Mouse (Mus musculus): Measurements from ENCODE around the gene Notch2. TPM values are rescaled to one million over a fixed set of nuclear protein-coding genes. Genes with fewer than 3 reads are reported as not detected.
A peak's percentile ranks its signal among the peaks of the same experiment; 100 is the strongest.

Gene Notch2
- polyA plus RNA-seq, 1 experiment: 5.2 TPM

DNA sequence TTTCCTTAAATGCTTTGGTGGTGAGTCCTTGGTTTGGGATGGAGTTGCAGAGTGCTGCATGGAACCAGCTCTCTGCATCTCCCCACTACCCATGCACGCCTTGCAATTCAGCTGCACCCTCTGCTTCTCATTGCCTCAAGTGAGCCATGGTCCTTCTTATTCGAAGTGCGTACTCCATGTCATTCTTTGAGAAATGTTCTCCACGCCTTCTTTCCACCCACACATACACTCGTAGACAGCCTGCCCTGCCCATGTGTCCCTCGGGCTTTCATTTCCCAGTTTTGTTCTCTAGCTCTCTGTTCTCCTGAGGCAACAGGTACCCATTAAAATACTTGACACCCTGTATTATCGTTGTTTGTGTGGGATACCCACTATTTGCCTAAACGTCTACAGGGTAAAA, 76.8 kb downstream of the Notch2 start:
- no peak overlapping the region for H3K4me3 ChIP-seq (ENCODE audit: control insufficient read depth, low read depth, low read length)
- H3K27ac ChIP-seq (ENCODE audit: control insufficient read depth, insufficient read depth, low read depth, low read length): no peak overlapping the region; the same call in 1 of the 2 replicates
- H3K36me3 ChIP-seq (ENCODE audit: control insufficient read depth, insufficient read depth, low read length): no peaks in the 10 kb centered on the region
- TF ChIP-seq CTCF (IDR thresholded peaks at IDR 0.05; ENCODE audit: control insufficient read depth, insufficient read depth, insufficient replicate concordance, low read depth, low read length) (no peak), POLR2A (IDR thresholded peaks at IDR 0.05; ENCODE audit: control insufficient read depth, low read depth, low read length) (no peak)
- no peaks in the 10 kb centered on the region for H3K27me3 ChIP-seq (ENCODE audit: control insufficient read depth, insufficient read depth, low read length)
- H3K4me1 ChIP-seq (ENCODE audit: control insufficient read depth, insufficient read depth, low read length): peaks cover 5% of the 10 kb centered on the region

DNA sequence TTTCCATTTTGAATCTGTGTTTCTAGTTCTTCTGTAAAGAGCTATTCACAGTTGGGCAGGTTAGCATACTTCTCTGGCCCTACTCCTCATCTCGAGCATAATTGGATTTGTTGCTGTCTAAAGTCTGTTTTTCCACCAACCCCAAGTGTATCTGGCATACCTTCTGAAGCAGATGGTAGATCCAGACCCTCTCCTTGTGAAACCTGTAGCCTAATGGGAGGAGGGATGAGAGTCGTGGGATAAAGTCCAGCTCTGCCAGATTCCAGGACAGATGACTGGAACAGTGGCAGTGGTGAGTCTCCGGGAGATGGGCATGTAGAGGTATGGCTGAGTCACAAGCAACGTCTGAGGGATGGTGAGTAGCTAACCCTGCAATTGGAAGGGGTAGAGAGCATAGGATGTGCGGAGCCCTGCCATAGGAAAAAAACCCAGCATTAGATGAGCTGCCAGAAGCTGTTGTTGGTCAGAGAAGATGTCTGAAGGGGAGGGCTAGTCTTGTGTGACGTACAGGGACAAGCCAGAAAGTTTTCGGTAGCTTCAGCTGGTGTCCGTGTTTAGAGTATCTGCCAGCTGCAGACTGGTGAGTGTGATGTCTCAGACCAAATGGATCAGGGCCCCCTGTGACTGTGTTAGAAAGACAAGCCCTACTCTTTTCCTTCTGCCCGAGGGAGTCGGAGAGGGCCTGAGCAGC, 79.5 kb downstream of the Notch2 start:
- no peak overlapping the region for H3K27ac ChIP-seq (ENCODE audit: control insufficient read depth, insufficient read depth, low read depth, low read length)
- TF ChIP-seq CTCF (IDR thresholded peaks at IDR 0.05; ENCODE audit: control insufficient read depth, insufficient read depth, insufficient replicate concordance, low read depth, low read length) (no peak), POLR2A (IDR thresholded peaks at IDR 0.05; ENCODE audit: control insufficient read depth, low read depth, low read length) (no peak)
- H3K4me3 ChIP-seq (ENCODE audit: control insufficient read depth, low read depth, low read length): no peak overlapping the region
- H3K4me1 ChIP-seq (ENCODE audit: control insufficient read depth, insufficient read depth, low read length): peaks cover 5% of the 10 kb centered on the region
- H3K36me3 ChIP-seq (ENCODE audit: control insufficient read depth, insufficient read depth, low read length): no peaks in the 10 kb centered on the region
- H3K27me3 ChIP-seq (ENCODE audit: control insufficient read depth, insufficient read depth, low read length): no peaks in the 10 kb centered on the region

DNA sequence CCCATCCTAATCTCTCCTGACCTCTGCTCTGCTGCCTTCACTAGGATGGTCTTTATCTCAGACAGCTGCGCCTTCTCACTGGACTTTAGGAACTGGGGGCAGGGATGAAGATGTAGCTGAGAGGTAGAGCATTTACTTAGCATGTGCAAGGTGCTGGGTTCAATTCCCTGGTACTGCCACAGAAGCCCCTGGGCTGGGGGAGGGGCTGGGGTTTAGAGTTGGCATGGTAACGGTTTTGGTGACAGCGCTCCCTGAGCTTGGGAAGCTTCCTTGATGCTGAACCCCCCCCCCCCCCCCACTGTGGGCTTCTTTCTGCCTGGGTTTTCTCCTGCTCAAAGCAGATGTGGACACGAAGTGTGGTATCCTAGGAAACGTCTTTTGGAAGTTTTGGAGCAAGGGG, 80.6 kb downstream of the Notch2 start:
- no peak for TF ChIP-seq POLR2A (IDR thresholded peaks at IDR 0.05; ENCODE audit: control insufficient read depth, low read depth, low read length)
- no peak for TF ChIP-seq CTCF (IDR thresholded peaks at IDR 0.05; ENCODE audit: control insufficient read depth, insufficient read depth, insufficient replicate concordance, low read depth, low read length)
- H3K4me3 ChIP-seq (ENCODE audit: control insufficient read depth, low read depth, low read length): no peak overlapping the region
- peaks cover 5% of the 10 kb centered on the region for H3K4me1 ChIP-seq (ENCODE audit: control insufficient read depth, insufficient read depth, low read length)
- no peaks in the 10 kb centered on the region for H3K36me3 ChIP-seq (ENCODE audit: control insufficient read depth, insufficient read depth, low read length)
- no peaks in the 10 kb centered on the region for H3K27me3 ChIP-seq (ENCODE audit: control insufficient read depth, insufficient read depth, low read length)
- H3K27ac ChIP-seq (ENCODE audit: control insufficient read depth, insufficient read depth, low read depth, low read length): no peak overlapping the region

DNA sequence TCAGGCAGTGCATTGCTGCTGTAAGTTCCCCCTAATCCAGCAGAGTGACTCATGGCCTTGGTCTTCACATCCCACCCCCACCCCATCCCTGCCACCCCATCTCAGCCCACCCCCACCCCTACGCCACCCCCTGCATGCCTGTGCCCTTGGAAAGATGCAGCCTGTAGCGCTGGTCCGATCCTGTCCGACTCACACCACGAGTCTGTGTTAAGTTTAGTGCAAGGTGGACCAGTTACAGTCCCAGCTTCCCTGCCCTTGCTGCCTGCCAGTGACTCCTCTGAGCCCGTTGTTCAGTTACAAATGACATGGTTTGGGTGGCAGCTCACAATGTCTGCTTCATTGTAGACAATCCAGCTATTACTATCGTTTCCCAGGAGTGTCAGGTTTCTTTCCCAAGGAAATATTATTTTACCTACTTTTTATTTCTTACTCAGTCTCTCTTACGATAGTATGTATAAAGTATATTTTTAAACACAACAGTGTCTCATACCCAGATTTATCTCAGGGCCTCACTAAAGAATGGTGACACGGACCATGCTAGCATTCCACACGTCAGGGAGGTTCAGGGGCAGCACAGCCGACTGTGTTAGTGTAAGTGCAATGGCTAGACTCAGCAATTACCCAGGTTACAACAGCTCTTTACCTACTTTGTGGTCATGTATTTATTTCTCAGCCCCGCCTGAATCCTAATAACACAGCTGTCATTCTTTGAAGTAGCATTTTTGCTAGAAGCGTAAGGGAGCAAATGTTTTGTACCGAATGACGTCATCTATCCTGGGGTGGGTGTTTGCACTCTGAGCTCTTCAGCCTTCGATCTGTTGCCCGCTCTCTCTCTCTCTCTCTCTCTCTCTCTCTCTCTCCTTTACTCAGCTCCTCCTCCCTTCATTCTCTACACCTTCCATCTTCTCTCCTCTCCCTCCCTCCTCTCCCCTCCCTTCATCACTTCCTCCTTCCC, 81.6 kb downstream of the Notch2 start:
- Histone ChIP-seq H3K4me3 (ENCODE audit: control insufficient read depth, low read depth, low read length) (no peak overlapping the region), H3K36me3 (ENCODE audit: control insufficient read depth, insufficient read depth, low read length) (no peaks in the 10 kb centered on the region), H3K27me3 (ENCODE audit: control insufficient read depth, insufficient read depth, low read length) (no peaks in the 10 kb centered on the region), H3K4me1 (ENCODE audit: control insufficient read depth, insufficient read depth, low read length) (peaks cover 2% of the 10 kb centered on the region; the same call in 1 of the 2 replicates), H3K27ac (ENCODE audit: control insufficient read depth, insufficient read depth, low read depth, low read length) (no peak overlapping the region)
- TF ChIP-seq POLR2A (IDR thresholded peaks at IDR 0.05; ENCODE audit: control insufficient read depth, low read depth, low read length) (no peak), CTCF (IDR thresholded peaks at IDR 0.05; ENCODE audit: control insufficient read depth, insufficient read depth, insufficient replicate concordance, low read depth, low read length) (no peak)

DNA sequence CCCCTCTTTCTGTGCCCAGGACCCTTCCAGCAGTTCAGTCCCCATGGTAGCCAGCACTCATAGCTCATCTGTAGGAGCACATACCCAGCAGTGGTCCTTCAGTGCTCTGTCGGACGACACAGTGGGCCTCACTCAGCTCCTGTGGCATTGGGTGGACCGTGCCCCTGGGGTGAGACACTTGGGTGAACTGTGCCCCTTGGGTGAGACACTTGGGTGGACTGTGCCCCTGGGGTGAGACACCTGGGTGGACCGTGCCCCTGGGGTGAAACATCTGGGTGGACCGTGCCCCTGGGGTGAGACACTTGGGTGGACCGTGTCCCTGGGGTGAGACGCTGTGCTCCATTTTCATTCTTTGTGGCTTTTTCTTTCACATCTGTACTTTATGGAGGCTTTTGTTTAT, 83.7 kb downstream of the Notch2 start:
- no peak overlapping the region for H3K27ac ChIP-seq (ENCODE audit: control insufficient read depth, insufficient read depth, low read depth, low read length)
- no peaks in the 10 kb centered on the region for H3K27me3 ChIP-seq (ENCODE audit: control insufficient read depth, insufficient read depth, low read length)
- no peak overlapping the region for H3K4me3 ChIP-seq (ENCODE audit: control insufficient read depth, low read depth, low read length)
- TF ChIP-seq CTCF (IDR thresholded peaks at IDR 0.05; ENCODE audit: control insufficient read depth, insufficient read depth, insufficient replicate concordance, low read depth, low read length): no peak
- no peak for TF ChIP-seq POLR2A (IDR thresholded peaks at IDR 0.05; ENCODE audit: control insufficient read depth, low read depth, low read length)
- no peaks in the 10 kb centered on the region; the same call in 1 of the 2 replicates for H3K4me1 ChIP-seq (ENCODE audit: control insufficient read depth, insufficient read depth, low read length)
- no peaks in the 10 kb centered on the region for H3K36me3 ChIP-seq (ENCODE audit: control insufficient read depth, insufficient read depth, low read length)

DNA sequence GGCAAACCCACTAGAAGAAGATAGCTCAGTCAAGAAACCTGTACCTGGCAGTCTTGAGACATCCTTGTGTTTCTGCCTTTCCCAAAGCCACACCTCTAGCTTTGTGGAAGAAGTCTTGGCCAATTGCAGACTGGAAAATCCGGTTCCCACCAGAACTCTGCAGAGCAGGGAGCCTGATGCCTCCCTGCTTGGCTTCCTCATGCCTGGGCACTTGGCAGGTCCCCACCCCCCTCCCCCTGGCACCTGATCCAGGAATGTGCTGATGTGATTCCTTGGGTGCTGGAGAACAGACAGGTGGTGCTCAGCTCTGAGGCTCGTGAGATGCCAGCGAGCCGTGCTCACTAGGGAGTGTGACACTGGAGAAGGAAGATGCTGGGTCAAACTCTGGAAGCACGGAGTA, 85.3 kb downstream of the Notch2 start:
- H3K27ac ChIP-seq (ENCODE audit: control insufficient read depth, insufficient read depth, low read depth, low read length): no peak overlapping the region

DNA sequence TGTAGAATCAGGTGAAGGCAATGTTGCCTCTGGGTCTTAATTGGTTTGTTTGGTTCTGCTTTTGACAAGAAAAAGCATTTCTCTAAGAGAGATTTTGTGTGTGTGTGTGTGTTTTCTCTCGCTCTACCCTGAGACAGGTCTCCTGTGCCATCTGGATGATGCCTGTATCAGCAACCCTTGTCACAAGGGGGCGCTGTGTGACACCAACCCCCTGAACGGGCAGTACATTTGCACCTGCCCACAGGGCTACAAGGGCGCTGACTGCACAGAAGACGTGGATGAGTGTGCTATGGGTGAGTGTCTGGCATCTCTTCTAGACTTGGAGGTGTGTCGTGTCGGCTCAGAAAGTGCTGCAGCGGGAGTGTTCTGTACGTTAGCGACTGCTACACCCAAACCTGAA, 86.0 kb downstream of the Notch2 start:
- no peak overlapping the region for H3K4me3 ChIP-seq (ENCODE audit: control insufficient read depth, low read depth, low read length)
- TF ChIP-seq POLR2A (IDR thresholded peaks at IDR 0.05; ENCODE audit: control insufficient read depth, low read depth, low read length): no peak
- peak; percentile 65; the same call in 1 of the 2 replicates for TF ChIP-seq CTCF (IDR thresholded peaks at IDR 0.05; ENCODE audit: control insufficient read depth, insufficient read depth, insufficient replicate concordance, low read depth, low read length)
- no peaks in the 10 kb centered on the region for H3K36me3 ChIP-seq (ENCODE audit: control insufficient read depth, insufficient read depth, low read length)
- H3K27ac ChIP-seq (ENCODE audit: control insufficient read depth, insufficient read depth, low read depth, low read length): no peak overlapping the region
- no peaks in the 10 kb centered on the region for H3K27me3 ChIP-seq (ENCODE audit: control insufficient read depth, insufficient read depth, low read length)
- no peaks in the 10 kb centered on the region; the same call in 1 of the 2 replicates for H3K4me1 ChIP-seq (ENCODE audit: control insufficient read depth, insufficient read depth, low read length)

More for the DNA sequence above, 85.3 kb downstream of the Notch2 start:
- TF ChIP-seq POLR2A (IDR thresholded peaks at IDR 0.05; ENCODE audit: control insufficient read depth, low read depth, low read length) (no peak), CTCF (IDR thresholded peaks at IDR 0.05; ENCODE audit: control insufficient read depth, insufficient read depth, insufficient replicate concordance, low read depth, low read length) (no peak)
- Histone ChIP-seq H3K27me3 (ENCODE audit: control insufficient read depth, insufficient read depth, low read length) (no peaks in the 10 kb centered on the region), H3K4me3 (ENCODE audit: control insufficient read depth, low read depth, low read length) (no peak overlapping the region), H3K4me1 (ENCODE audit: control insufficient read depth, insufficient read depth, low read length) (no peaks in the 10 kb centered on the region; the same call in 1 of the 2 replicates), H3K36me3 (ENCODE audit: control insufficient read depth, insufficient read depth, low read length) (no peaks in the 10 kb centered on the region)

Measured in testis, adult 2 months (tissue).